Mouse (Mus musculus) brain, embryonic 14.5 days (tissue): Measurements from ENCODE around the gene Dnajb12.

ENCODE experiments used
- CTCF ChIP-seq: fragments of 200-500 bp; IDR thresholded peaks from 2 replicates; pipeline ENCODE4 v1.5.1; 2012; ENCODE audit warnings: inconsistent platforms, mild to moderate bottlenecking, moderate library complexity, borderline replicate concordance; ENCODE audit not compliant: insufficient read depth, insufficient read length; ENCODE audit errors: extremely low read depth
- POLR2A ChIP-seq: fragments of 200-500 bp; IDR thresholded peaks from 2 replicates; pipeline ENCODE4 v1.6.1; 2012; ENCODE audit warnings: mild to moderate bottlenecking, inconsistent platforms, borderline replicate concordance; ENCODE audit not compliant: poor library complexity, insufficient read depth, insufficient read length, severe bottlenecking; ENCODE audit errors: extremely low read depth

- TF ChIP-seq POLR2A (no peak), CTCF (no peak)
Measured at GRCm38 (mm10) chr10:59870038-59870437, 9.3 kb upstream of the Dnajb12 start.
